Comparison of ENCODE assay signal across 9 mouse cellular contexts in genomic region chr13:24762254-24762653, GRCm38 (mm10). TPM values are rescaled to one million over a fixed set of nuclear protein-coding genes. Genes with fewer than 3 reads are reported as not detected.
DNase-seq lines count a peak whose midpoint lies in the region; ATAC-seq and TF ChIP-seq lines count a peak whose summit lies in the region.
"Had no signal": no experiment of that assay in that cellular context is flagged by ENCODE, and none has a peak within 500 bp of the region (broad histone marks: within the 10 kb centered on the region; RNA-seq: fewer than 3 reads in every experiment).

No protein-coding gene starts in this region.

- H3K9ac ChIP-seq in heart, embryonic 15.5 days, result peak overlapping the region; percentile 92; the same call in 1 of the 2 replicates
- H3K9ac ChIP-seq in hindbrain, embryonic 12.5 days, result no peak overlapping the region
- H3K9ac ChIP-seq in midbrain, embryonic 12.5 days (replicated peaks), result peak overlapping the region; percentile 82; the same call in 1 of the 2 replicates

- DNase-seq in heart, adult 9 months (ENCODE audit: low spot score in 2 of 2), result no peak
- DNase-seq in adipocyte (ENCODE audit: low spot score), result no peak
- DNase-seq in layer of hippocampus, adult 9-10 months (ENCODE audit: low spot score), result no peak
- no peak for DNase-seq in gastrocnemius, postnatal 4 days (ENCODE audit: low spot score in 2 of 2)

- H3K36me3 ChIP-seq in heart, embryonic 15.5 days, result peaks cover 9% of the 10 kb centered on the region; the same call in 1 of the 2 replicates
- H3K36me3 ChIP-seq in hindbrain, embryonic 12.5 days, result 0 out of 2 replicates have a peak, but pooled peaks cover 6% of the 10 kb centered on the region
- H3K36me3 ChIP-seq in midbrain, embryonic 12.5 days, result 0 out of 2 replicates have a peak, but pooled peaks cover 8% of the 10 kb centered on the region

- H3K4me2 ChIP-seq in heart, embryonic 15.5 days, result peak overlapping the region; percentile 76
- peak overlapping the region; percentile 72 for H3K4me2 ChIP-seq in hindbrain, embryonic 12.5 days (replicated peaks)
- peak overlapping the region; percentile 65 for H3K4me2 ChIP-seq in midbrain, embryonic 12.5 days (replicated peaks)

- 27% methylated on average over 4 of the region's 4 CpGs for WGBS in heart, embryonic 15.5 days
- 8% methylated on average over 4 of the region's 4 CpGs for WGBS in bone marrow, adult 2 months
- 35% methylated on average over 4 of the region's 4 CpGs for WGBS in hindbrain, embryonic 12.5 days
- WGBS in midbrain, embryonic 12.5 days, result 40% methylated on average over 4 of the region's 4 CpGs

- peaks cover 19% of the 10 kb centered on the region for H3K4me1 ChIP-seq in heart, embryonic 15.5 days (replicated peaks)
- peaks cover 1% of the 10 kb centered on the region for H3K4me1 ChIP-seq in bone marrow, adult 2 months (ENCODE audit: control insufficient read depth, insufficient read depth, low read length)
- peaks cover 10% of the 10 kb centered on the region for H3K4me1 ChIP-seq in hindbrain, embryonic 12.5 days
- peaks cover 9% of the 10 kb centered on the region for H3K4me1 ChIP-seq in midbrain, embryonic 12.5 days

- TF ChIP-seq CTCF in bone marrow, adult 2 months (IDR thresholded peaks at IDR 0.05; ENCODE audit: control insufficient read depth, insufficient read depth, low read length), result no peak

- H3K4me3 ChIP-seq in heart, embryonic 15.5 days, result peak overlapping the region; percentile 99
- H3K4me3 ChIP-seq in bone marrow, adult 2 months (replicated peaks; ENCODE audit: control insufficient read depth, low read depth, low read length), result peak overlapping the region; percentile 77
- H3K4me3 ChIP-seq in hindbrain, embryonic 12.5 days, result peak overlapping the region; percentile 97
- peak overlapping the region; percentile 95 for H3K4me3 ChIP-seq in midbrain, embryonic 12.5 days

- ATAC-seq in heart, embryonic 15.5 days (replicated peaks; ENCODE audit: insufficient number of reproducible peaks, insufficient read depth, low FRiP score, low read depth), result no peak
- ATAC-seq in hindbrain, embryonic 12.5 days (ENCODE audit: low FRiP score), result no peak
- no peak for ATAC-seq in midbrain, embryonic 12.5 days (ENCODE audit: low FRiP score, low read depth)

- H3K9me3 ChIP-seq in heart, embryonic 15.5 days (replicated peaks), result no peaks in the 10 kb centered on the region
- no peaks in the 10 kb centered on the region for H3K9me3 ChIP-seq in hindbrain, embryonic 12.5 days (replicated peaks)
- no peaks in the 10 kb centered on the region for H3K9me3 ChIP-seq in midbrain, embryonic 12.5 days

- no peak for TF ChIP-seq POLR2A in bone marrow, adult 2 months (IDR thresholded peaks at IDR 0.05; ENCODE audit: borderline replicate concordance, control insufficient read depth, low read depth, low read length)

- H3K27me3 ChIP-seq in heart, embryonic 15.5 days, result no peaks in the 10 kb centered on the region
- no peaks in the 10 kb centered on the region for H3K27me3 ChIP-seq in hindbrain, embryonic 12.5 days
- H3K27me3 ChIP-seq in midbrain, embryonic 12.5 days, result no peaks in the 10 kb centered on the region

- H3K27ac ChIP-seq in heart, embryonic 15.5 days, result peak overlapping the region; percentile 97
- no peak overlapping the region for H3K27ac ChIP-seq in bone marrow, adult 2 months (ENCODE audit: control insufficient read depth, insufficient read depth, low read depth, low read length, poor library complexity)
- H3K27ac ChIP-seq in hindbrain, embryonic 12.5 days, result no peak overlapping the region
- H3K27ac ChIP-seq in midbrain, embryonic 12.5 days (replicated peaks), result no peak overlapping the region

RNA-seq across cellular contexts. Expression of gene Gmnn, which starts 0.5 kb away (rescaled TPM):
- polyA plus RNA-seq in heart, embryonic 15.5 days (2015; fragmentation: Nextera tagmentation; extraction: Ambion mirVana), result 90.7 and 102 TPM in 2 replicates
- 91.4 and 105 TPM in 2 replicates for polyA plus RNA-seq in bone marrow, adult 2 months (2011; ENCODE audit: insufficient read depth, insufficient read length, low replicate concordance, missing spikeins)
- 67.6 and 76.3 TPM in 2 replicates for polyA plus RNA-seq in hindbrain, embryonic 12.5 days (2016; fragmentation: Nextera tagmentation; extraction: Ambion mirVana)
- 92.5 and 95.8 TPM in 2 replicates for polyA plus RNA-seq in midbrain, embryonic 12.5 days (2016; fragmentation: Nextera tagmentation; extraction: Ambion mirVana)
- total RNA-seq in gastrocnemius, postnatal 4 days (2021), result 10 to 100 TPM; 10.2 to 11.7 TPM

RNA-seq across cellular contexts. Expression of gene Armh2, which starts 21.2 kb away (rescaled TPM):
- polyA plus RNA-seq in heart, embryonic 15.5 days (2015; fragmentation: Nextera tagmentation; extraction: Ambion mirVana), result not detected in 2 replicates
- not detected in 2 replicates for polyA plus RNA-seq in bone marrow, adult 2 months (2011; ENCODE audit: insufficient read depth, insufficient read length, low replicate concordance, missing spikeins)
- polyA plus RNA-seq in hindbrain, embryonic 12.5 days (2016; fragmentation: Nextera tagmentation; extraction: Ambion mirVana), result not detected in 2 replicates
- not detected in 2 replicates for polyA plus RNA-seq in midbrain, embryonic 12.5 days (2016; fragmentation: Nextera tagmentation; extraction: Ambion mirVana)
- not detected for total RNA-seq in gastrocnemius, postnatal 4 days (2021)
- total RNA-seq: common myeloid progenitor, adult 5-6 weeks had no signal

RNA-seq across cellular contexts. Expression of gene BC005537, which starts 39.2 kb away (rescaled TPM):
- polyA plus RNA-seq in heart, embryonic 15.5 days (2015; fragmentation: Nextera tagmentation; extraction: Ambion mirVana), result 11.7 and 11.8 TPM in 2 replicates
- polyA plus RNA-seq in bone marrow, adult 2 months (2011; ENCODE audit: insufficient read depth, insufficient read length, low replicate concordance, missing spikeins), result 67.8 and 76.9 TPM in 2 replicates
- polyA plus RNA-seq in hindbrain, embryonic 12.5 days (2016; fragmentation: Nextera tagmentation; extraction: Ambion mirVana), result 16.5 and 20.8 TPM in 2 replicates
- 21.2 and 21.5 TPM in 2 replicates for polyA plus RNA-seq in midbrain, embryonic 12.5 days (2016; fragmentation: Nextera tagmentation; extraction: Ambion mirVana)
- total RNA-seq in gastrocnemius, postnatal 4 days (2021), result 100 to 1,000 TPM; 100 to 114 TPM
